Mouse (Mus musculus): ENCODE results near the gene Apobec4. TPM values are rescaled to one million over a fixed set of nuclear protein-coding genes. Genes with fewer than 3 reads are reported as not detected.
A peak's percentile ranks its signal among the peaks of the same experiment; 100 is the strongest.

The Apobec4 gene
- total RNA-seq, 2 experiments from 2014 or later: not detected

- intact Hi-C loops (cut with DNase I): loop anchor here (5.0 kb wide), 1 partner anchor 601 kb away; no protein-coding TSS in a partner anchor
These were observed 46.4 kb downstream of the Apobec4 start for GRCm38 (mm10) chr1:152796683-152797263.

GRCm38 (mm10) chr1:152798125-152798524 is 47.8 kb downstream of the Apobec4 start:
- no peak for DNase-seq
- intact Hi-C loops (cut with DNase I): loop anchor here (5.0 kb wide), 1 partner anchor 599 kb away; no protein-coding TSS in a partner anchor

More at GRCm38 (mm10) chr1:152796683-152797263, 46.4 kb downstream of the Apobec4 start:
- no peak for DNase-seq

- intact Hi-C loops (cut with DNase I): loop anchor here (5.0 kb wide), 1 partner anchor 597 kb away; no protein-coding TSS in a partner anchor
- DNase-seq: peak in 1 of 2 experiments; percentile 26
These were observed 49.5 kb downstream of the Apobec4 start, which contains the start of gene Ncf2 for GRCm38 (mm10) chr1:152799897-152800296. TSS of gene Ncf2 (plus strand) at chr1:152800194.

- intact Hi-C loops (cut with DNase I): no loop called here
- DNase-seq: no peak
These were observed 50.4 kb downstream of the Apobec4 start for GRCm38 (mm10) chr1:152800633-152801176.

GRCm38 (mm10) chr1:152804907-152805306 is 54.6 kb downstream of the Apobec4 start:
- DNase-seq: no peak
- intact Hi-C loops (cut with DNase I): no loop called here

Other genes with a start within 250 kb of the Apobec4 start
- 10 to 100 TPM; 51.7 to 51.8 TPM for gene Rgl1, start 15.8 kb downstream of the Apobec4 start, total RNA-seq (2021)
- 10 to 100 TPM; 53.0 to 57.9 TPM for gene Arpc5, start 16.0 kb downstream of the Apobec4 start, total RNA-seq (2021)
- gene Ncf2, start 49.6 kb downstream of the Apobec4 start, total RNA-seq (2021): 1 to 10 TPM; 3.9 to 5.1 TPM
- gene Smg7, start 152.1 kb downstream of the Apobec4 start, total RNA-seq (2021): 10 to 100 TPM; 39.5 to 44.4 TPM
- gene Nmnat2, start 204.4 kb downstream of the Apobec4 start, total RNA-seq (2021): 1 to 10 TPM in 1 of 2 experiments, under 1 TPM in 1; 0.61 to 1.0 TPM

All from heart, postnatal 14 days (tissue).